Mouse (Mus musculus) kidney, postnatal 0 days (tissue): ENCODE data around the gene Armh3. TPM values are rescaled to one million over a fixed set of nuclear protein-coding genes. Genes with fewer than 3 reads are reported as not detected.

Experiments
- ATAC-seq: fragments of 200-750 bp; cut with Nextera tagmentation; replicated peaks from 2 replicates; pipeline ENCODE4 v1.8.0; 2017; ENCODE audit warnings: low read depth, moderate number of reproducible peaks, moderate TSS enrichment, moderate library complexity; ENCODE audit not compliant: low FRiP score
- DNase-seq: peaks from one replicate; pipeline ENCODE4 v3.0.0-alpha.2; 2016; ENCODE audit warnings: low spot score
- H3K27ac ChIP-seq: fragments of 300-500 bp; sonication (generic); 2 replicates; pipeline ENCODE4 v1.5.1; 2014; ENCODE audit warnings: mild to moderate bottlenecking
- H3K27me3 ChIP-seq: fragments of 300-500 bp; sonication (generic); 2 replicates; pipeline ENCODE4 v1.6.1; 2014; ENCODE audit warnings: low read length, mixed read lengths; ENCODE audit not compliant: insufficient read depth
- H3K36me3 ChIP-seq: fragments of 300-500 bp; sonication (generic); 2 replicates; pipeline ENCODE4 v1.6.1; 2014; ENCODE audit warnings: low read length, mixed read lengths; ENCODE audit not compliant: insufficient read depth
- H3K4me1 ChIP-seq: fragments of 300-500 bp; sonication (generic); replicated peaks from 2 replicates; pipeline ENCODE4 v1.6.1; 2014; ENCODE audit warnings: antibody characterized with exemption, low read length, mixed read lengths; ENCODE audit not compliant: insufficient read depth
- H3K4me2 ChIP-seq: fragments of 300-500 bp; sonication (generic); 2 replicates; pipeline ENCODE4 v1.6.1; 2014; ENCODE audit warnings: mild to moderate bottlenecking, low read length, moderate library complexity, mixed read lengths
- H3K4me3 ChIP-seq: fragments of 300-500 bp; sonication (generic); replicated peaks from 2 replicates; pipeline ENCODE4 v1.5.1; 2014; ENCODE audit warnings: low read depth, low read length
- H3K9ac ChIP-seq: fragments of 300-500 bp; sonication (generic); 2 replicates; pipeline ENCODE4 v1.6.1; 2014; ENCODE audit warnings: low read depth, low read length
- H3K9me3 ChIP-seq: fragments of 300-500 bp; sonication (generic); replicated peaks from 2 replicates; pipeline ENCODE4 v1.6.1; 2016; ENCODE audit warnings: low read length, inconsistent platforms, mixed read lengths
- CTCF ChIP-seq: IDR thresholded peaks from 2 replicates; pipeline ENCODE4 v1.5.1; 2016; ENCODE audit warnings: antibody characterized with exemption, low read depth, mild to moderate bottlenecking, moderate library complexity
- WGBS: fragments of 180-500 bp; shearing (Covaris S2); extraction: QIAGEN DNeasy Blood & Tissue Kit; methylation state at CpG from one replicate; pipeline ENCODE4 v1.1.7; 2014; 5-methylcytosine and 5-hydroxymethylcytosine counted together
- polyA plus RNA-seq: library from polyadenylated mRNA; unstranded; fragments of >200 nt; fragmentation: Nextera tagmentation; extraction: Ambion mirVana; gene quantifications from 2 replicates; pipeline ENCODE4 v1.2.1, GENCODE M21; 2015

The Armh3 gene
- polyA plus RNA-seq, 1 experiment from 2014 or later, result 13.2 TPM

DNA sequence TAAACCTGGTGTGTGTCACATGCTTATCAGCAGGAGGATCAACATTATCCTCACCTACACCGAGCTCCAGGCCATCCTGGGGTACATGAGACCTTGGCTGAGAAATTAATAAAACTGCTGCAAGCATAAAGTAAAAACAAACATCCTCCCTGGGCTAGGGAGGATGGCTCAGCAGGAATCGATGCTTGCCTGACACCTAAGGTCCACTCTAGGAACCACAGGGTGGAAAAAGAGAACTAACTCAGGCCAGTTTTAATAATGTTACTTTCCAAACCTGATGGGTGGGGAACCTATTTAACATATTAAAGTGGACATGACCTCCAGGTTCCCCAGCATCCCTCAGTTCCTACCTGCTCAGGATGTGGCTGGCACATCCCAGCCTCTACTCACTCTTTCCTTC is 167.6 kb downstream of the Armh3 start:
- no peak overlapping the region for H3K9ac ChIP-seq
- DNase-seq (no peak), ATAC-seq (no peak)
- peak; percentile 42 for TF ChIP-seq CTCF
- H3K4me1 ChIP-seq, result no peaks in the 10 kb centered on the region
- 34% methylated on average over 2 of the region's 2 CpGs for WGBS
- no peak overlapping the region for H3K27ac ChIP-seq
- H3K4me3 ChIP-seq, result no peak overlapping the region
- H3K4me2 ChIP-seq, result no peak overlapping the region
- no peaks in the 10 kb centered on the region for H3K9me3 ChIP-seq
- H3K27me3 ChIP-seq, result no peaks in the 10 kb centered on the region
- no peaks in the 10 kb centered on the region for H3K36me3 ChIP-seq

DNA sequence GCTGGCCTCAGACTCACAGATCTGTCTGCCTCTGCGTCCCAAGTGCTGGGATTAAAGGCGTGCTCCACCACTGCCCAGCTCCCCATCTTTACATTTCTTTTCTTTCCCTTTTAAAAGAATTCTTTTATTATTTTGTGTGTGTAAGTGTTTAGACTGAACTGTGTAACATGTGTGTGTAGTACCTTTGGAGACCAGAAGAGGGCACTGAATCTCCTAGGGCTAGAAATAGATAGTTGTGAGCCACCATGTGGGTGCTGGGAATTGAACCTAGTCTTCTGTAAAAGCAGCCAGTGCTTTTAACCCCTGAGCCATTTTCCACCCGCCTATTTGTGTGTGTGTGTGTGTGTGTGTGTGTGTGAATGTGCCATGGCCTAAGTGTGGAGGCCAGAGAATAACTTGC is 170.6 kb downstream of the Armh3 start:
- no peak overlapping the region for H3K27ac ChIP-seq
- no peaks in the 10 kb centered on the region for H3K36me3 ChIP-seq
- H3K27me3 ChIP-seq, result no peaks in the 10 kb centered on the region
- H3K4me2 ChIP-seq, result no peak overlapping the region
- no peaks in the 10 kb centered on the region for H3K4me1 ChIP-seq
- H3K4me3 ChIP-seq, result no peak overlapping the region
- no peaks in the 10 kb centered on the region for H3K9me3 ChIP-seq
- no peak; the same call in 1 of the 2 replicates for TF ChIP-seq CTCF
- WGBS, result 100% methylated on average over 3 of the region's 3 CpGs
- ATAC-seq (no peak), DNase-seq (no peak)
- no peak overlapping the region for H3K9ac ChIP-seq

DNA sequence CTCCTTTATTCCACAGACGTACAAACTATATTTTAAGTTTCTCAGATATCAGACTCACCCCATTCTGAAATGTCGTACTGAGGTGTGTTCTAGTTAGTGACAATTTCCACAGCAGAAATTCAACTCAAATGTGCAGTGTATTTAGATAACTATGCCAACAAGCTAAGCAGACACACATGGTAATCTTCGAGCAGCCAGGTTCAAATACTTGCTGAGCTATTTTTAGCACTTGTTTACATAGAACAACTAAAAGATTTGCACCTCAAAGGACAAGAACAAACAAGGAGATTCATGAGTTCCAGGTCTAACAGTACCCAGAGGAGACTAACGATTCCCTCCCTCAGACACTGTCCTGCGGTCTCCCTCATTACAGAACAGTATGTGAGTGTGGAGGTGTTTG is 171.2 kb downstream of the Armh3 start:
- DNase-seq, result no peak
- no peaks in the 10 kb centered on the region for H3K9me3 ChIP-seq
- ATAC-seq, result no peak
- no peak for TF ChIP-seq CTCF
- H3K4me3 ChIP-seq, result no peak overlapping the region
- WGBS, result 74% methylated on average over 5 of the region's 5 CpGs
- no peak overlapping the region for H3K9ac ChIP-seq
- no peak overlapping the region for H3K4me2 ChIP-seq
- no peaks in the 10 kb centered on the region for H3K36me3 ChIP-seq
- no peaks in the 10 kb centered on the region for H3K27me3 ChIP-seq
- no peaks in the 10 kb centered on the region for H3K4me1 ChIP-seq
- no peak overlapping the region for H3K27ac ChIP-seq

DNA sequence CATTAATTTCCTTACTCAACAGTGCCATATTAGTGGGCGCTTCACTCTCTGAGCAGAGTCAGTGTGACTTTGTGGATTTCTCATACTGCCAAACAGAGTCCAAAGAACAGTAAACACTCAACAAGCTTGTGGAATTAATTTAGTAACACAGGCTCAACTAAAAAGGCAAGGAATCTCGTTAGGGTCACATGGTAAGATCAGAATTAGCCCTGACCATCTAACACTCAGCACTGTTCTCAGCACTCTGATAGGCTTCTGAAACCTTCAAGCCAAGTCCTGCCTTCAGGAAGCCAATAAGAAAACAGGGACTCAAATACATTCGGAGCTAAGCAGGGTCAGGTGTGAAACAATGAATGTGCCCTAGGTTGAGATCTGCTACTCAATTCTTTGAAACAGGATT is 172.1 kb downstream of the Armh3 start:
- no peak overlapping the region for H3K9ac ChIP-seq
- no peaks in the 10 kb centered on the region for H3K9me3 ChIP-seq
- no peak for TF ChIP-seq CTCF
- no peaks in the 10 kb centered on the region for H3K4me1 ChIP-seq
- no peak for ATAC-seq
- DNase-seq, result no peak
- WGBS, result 74% methylated on average over 3 of the region's 3 CpGs
- no peaks in the 10 kb centered on the region for H3K27me3 ChIP-seq
- no peak overlapping the region for H3K27ac ChIP-seq
- H3K4me3 ChIP-seq, result no peak overlapping the region
- no peak overlapping the region for H3K4me2 ChIP-seq
- H3K36me3 ChIP-seq, result no peaks in the 10 kb centered on the region

DNA sequence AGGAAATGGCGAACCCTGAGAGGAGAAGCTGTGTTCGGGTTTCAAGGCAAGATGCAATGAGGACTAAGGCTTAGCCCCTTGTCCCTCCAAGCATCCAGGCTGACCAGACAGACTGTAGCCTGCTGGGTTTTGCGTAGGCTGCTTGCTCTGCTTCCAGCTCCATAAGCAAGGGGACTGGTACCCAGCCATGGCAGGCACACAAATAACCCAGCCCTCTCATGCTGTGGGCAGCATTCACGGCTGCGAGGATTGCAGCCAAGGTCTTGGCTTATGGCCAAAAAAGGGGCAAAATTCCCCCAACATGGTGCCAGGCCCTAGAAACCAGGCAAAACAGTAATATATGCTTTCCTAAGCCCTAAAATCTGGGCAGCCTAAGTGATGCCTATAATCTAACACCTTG is 176.5 kb downstream of the Armh3 start:
- no peak for DNase-seq

DNA sequence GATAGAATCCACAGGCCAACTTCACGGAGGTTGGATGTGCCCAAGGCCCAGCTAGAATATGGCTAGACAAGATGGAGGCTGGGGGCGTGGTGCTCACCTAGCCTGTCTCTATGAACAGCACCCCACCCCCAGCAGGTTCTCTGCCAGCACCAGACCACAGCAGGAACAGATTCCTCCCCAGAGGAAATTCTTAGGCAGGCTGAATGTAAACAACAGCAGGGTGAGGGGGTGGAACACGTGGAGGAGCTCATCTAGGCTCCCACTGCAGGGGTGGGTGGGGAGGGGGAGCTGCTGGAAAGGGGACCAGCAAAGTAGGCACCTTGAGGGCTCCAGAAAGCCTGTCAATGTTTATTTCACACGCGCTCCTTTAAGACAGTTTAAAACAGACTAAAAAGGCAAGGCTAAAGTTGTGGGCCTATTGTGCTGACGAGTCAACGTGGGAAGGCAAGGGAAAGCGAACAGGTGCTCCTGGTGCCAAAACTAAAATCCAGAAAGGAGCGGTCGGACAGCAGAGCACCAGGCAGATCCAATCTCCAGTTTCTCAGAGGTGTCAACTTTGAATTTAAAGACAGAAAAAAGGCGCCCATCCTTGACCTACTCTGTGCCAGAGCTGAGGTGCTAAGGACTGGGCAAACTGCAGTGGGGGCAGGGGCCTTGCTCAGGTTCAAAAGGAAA is 180.3 kb downstream of the Armh3 start:
- no peak for DNase-seq
- Histone ChIP-seq H3K27ac (no peak overlapping the region), H3K27me3 (no peaks in the 10 kb centered on the region), H3K4me1 (peaks cover 31% of the 10 kb centered on the region), H3K36me3 (no peaks in the 10 kb centered on the region), H3K9ac (no peak overlapping the region), H3K9me3 (no peaks in the 10 kb centered on the region), H3K4me3 (no peak overlapping the region), H3K4me2 (no peak overlapping the region)
- WGBS, result 59% methylated on average over 11 of the region's 11 CpGs
- no peak for TF ChIP-seq CTCF
- ATAC-seq, result no peak

More for the DNA sequence above, 176.5 kb downstream of the Armh3 start:
- H3K27ac ChIP-seq, result no peak overlapping the region
- peaks cover 15% of the 10 kb centered on the region; the same call in 1 of the 2 replicates for H3K4me1 ChIP-seq
- no peak overlapping the region for H3K4me3 ChIP-seq
- H3K9me3 ChIP-seq, result no peaks in the 10 kb centered on the region
- H3K27me3 ChIP-seq, result no peaks in the 10 kb centered on the region
- TF ChIP-seq CTCF, result no peak
- no peak overlapping the region for H3K4me2 ChIP-seq
- 76% methylated on average over 5 of the region's 5 CpGs for WGBS
- no peaks in the 10 kb centered on the region for H3K36me3 ChIP-seq
- no peak for ATAC-seq
- no peak overlapping the region for H3K9ac ChIP-seq

DNA sequence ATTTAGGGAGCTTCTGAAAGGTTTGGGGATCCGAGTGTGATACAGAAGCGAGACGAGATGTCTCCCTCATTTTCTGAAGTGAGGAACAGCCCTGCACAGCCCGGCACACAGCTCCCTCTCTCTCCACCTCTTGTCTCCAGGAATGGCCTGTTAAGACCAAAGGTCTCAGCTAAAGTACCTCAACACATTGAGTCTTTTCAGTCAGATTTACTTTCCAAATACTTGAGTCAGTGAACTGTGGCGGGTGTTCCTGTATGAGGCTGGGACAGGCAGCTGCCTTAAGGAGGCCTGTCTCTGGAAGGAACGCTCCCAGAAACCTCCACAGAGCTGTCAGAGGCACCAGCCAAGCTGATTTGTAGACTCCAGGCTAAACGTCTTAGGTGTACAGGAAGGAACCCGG is 181.6 kb downstream of the Armh3 start:
- Histone ChIP-seq H3K4me1 (peaks cover 36% of the 10 kb centered on the region), H3K4me3 (peak overlapping the region; percentile 36; the same call in 1 of the 2 replicates), H3K4me2 (peak overlapping the region; percentile 82), H3K9me3 (no peaks in the 10 kb centered on the region), H3K27ac (peak overlapping the region; percentile 54), H3K36me3 (no peaks in the 10 kb centered on the region), H3K9ac (no peak overlapping the region), H3K27me3 (no peaks in the 10 kb centered on the region)
- 0 out of 2 replicates have a peak, but pooled peaks have one; percentile 15 for ATAC-seq
- TF ChIP-seq CTCF, result no peak
- WGBS, result 10% methylated on average over 8 of the region's 8 CpGs
- peak; percentile 62 for DNase-seq
